Mouse (Mus musculus) cerebellum, adult 2 months (tissue): ENCODE measurements at regions not wholly inside any gene's neighbourhood (a gene's known extent, or its start where the extent isn't known, plus 50 kb on each side); places are given as distances from the start of the nearest gene placed in this dataset.

Experiments used
- CTCF ChIP-seq: fragments of 200-500 bp; IDR thresholded peaks from 2 replicates; pipeline ENCODE4 v1.5.1; 2011; ENCODE audit warnings: low read depth, mild to moderate bottlenecking, control low read depth, low read length, moderate library complexity, borderline replicate concordance; ENCODE audit not compliant: insufficient read depth
- POLR2A ChIP-seq: fragments of 200-500 bp; IDR thresholded peaks from 2 replicates; pipeline ENCODE4 v1.6.1; 2011; ENCODE audit warnings: low read length, control low read depth, borderline replicate concordance; ENCODE audit not compliant: insufficient read depth

DNA sequence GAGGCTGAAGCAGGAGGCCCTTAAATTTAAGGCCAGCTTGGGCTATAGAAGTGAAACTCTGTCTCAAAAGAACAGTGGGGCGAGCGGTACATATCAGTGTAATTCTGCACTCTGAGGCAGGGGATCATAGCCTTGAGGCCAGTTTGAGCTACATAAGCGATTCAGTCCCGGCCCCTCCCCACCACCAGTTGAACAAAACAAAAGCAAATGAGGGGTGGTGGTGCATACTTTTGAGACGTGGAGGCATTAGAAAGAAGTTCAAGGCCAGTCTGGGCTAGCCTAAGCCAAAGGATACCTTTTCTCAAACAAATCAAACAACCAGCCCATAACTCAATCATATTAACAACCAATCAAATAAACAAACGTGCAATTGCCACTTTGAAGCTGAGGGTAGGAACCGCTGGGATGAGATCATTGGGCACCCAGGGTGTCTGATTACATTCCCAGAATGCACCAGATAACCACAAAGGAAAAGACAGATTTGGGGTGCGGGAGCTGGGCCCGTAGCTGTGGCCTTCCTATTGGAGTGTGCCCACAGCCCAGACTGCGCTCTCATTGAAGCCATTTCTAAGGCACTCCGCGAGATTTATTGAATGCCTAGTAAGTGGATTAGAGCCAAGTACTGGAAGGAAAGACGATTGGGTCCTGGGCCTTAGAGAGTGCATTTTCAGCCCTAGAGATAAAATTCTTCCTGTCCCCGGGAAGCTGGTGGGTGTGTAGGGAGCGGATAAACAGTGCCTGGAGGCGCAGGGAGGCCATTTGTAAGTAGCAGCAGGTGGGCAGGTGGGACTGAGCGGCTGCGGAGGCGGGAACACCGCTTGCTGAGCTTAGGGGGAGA lies 125.5 kb upstream of the Med13l start:
- TF ChIP-seq CTCF = no peak
- no peak for TF ChIP-seq POLR2A
